Mouse (Mus musculus) C2C12 (cell line): ENCODE measurements around the gene Cd276. TPM values are rescaled to one million over a fixed set of nuclear protein-coding genes. Genes with fewer than 3 reads are reported as not detected.

Experiments used
- H3K27me3 ChIP-seq: one replicate; pipeline ENCODE4 v1.6.1; 2011; ENCODE audit not compliant: control insufficient read depth, insufficient read depth, insufficient read length
- H3K36me3 ChIP-seq: one replicate; pipeline ENCODE4 v1.6.1; 2011; ENCODE audit not compliant: control insufficient read depth, insufficient read depth
- H3K4me3 ChIP-seq: one replicate; pipeline ENCODE4 v1.5.1; 2011; ENCODE audit warnings: mild to moderate bottlenecking, control low read depth; ENCODE audit not compliant: poor library complexity, insufficient read depth, severe bottlenecking
- H3K79me2 ChIP-seq: one replicate; pipeline ENCODE4 v1.6.1; 2011; ENCODE audit not compliant: control insufficient read depth, insufficient read depth
- H3K79me3 ChIP-seq: one replicate; pipeline ENCODE4 v1.6.1; 2011; ENCODE audit warnings: low read depth, control low read depth
- H3ac ChIP-seq: one replicate; pipeline ENCODE3; 2011; ENCODE audit warnings: low read depth; ENCODE audit not compliant: control insufficient read depth, insufficient read length
- CEBPB ChIP-seq: IDR thresholded peaks from one replicate; pipeline ENCODE4 v1.6.1; 2011; ENCODE audit warnings: low read depth, mild to moderate bottlenecking, control low read depth, moderate library complexity
- CTCF ChIP-seq: IDR thresholded peaks from one replicate; pipeline ENCODE4 v1.5.1; 2011; ENCODE audit not compliant: control insufficient read depth, insufficient read depth, insufficient read length
- FOSL1 ChIP-seq: IDR thresholded peaks from one replicate; pipeline ENCODE4 v1.8.0; 2011; ENCODE audit warnings: mild to moderate bottlenecking, low read length; ENCODE audit not compliant: poor library complexity, insufficient read depth, severe bottlenecking
- MAX ChIP-seq: IDR thresholded peaks from one replicate; pipeline ENCODE4 v1.6.1; 2011; ENCODE audit warnings: mild to moderate bottlenecking, control low read depth
- MYOD1 ChIP-seq: IDR thresholded peaks from one replicate; pipeline ENCODE4 v1.6.1; 2011; ENCODE audit warnings: low read depth; ENCODE audit not compliant: control insufficient read depth, insufficient read length
- MYOG ChIP-seq: IDR thresholded peaks from one replicate; pipeline ENCODE4 v1.6.1; 2011; ENCODE audit not compliant: control insufficient read depth, insufficient read length; ENCODE audit errors: extremely low read depth
- USF1 ChIP-seq: IDR thresholded peaks from one replicate; pipeline ENCODE4 v1.6.1; 2011; ENCODE audit warnings: low read depth, mild to moderate bottlenecking, control low read depth, moderate library complexity
- polyA plus RNA-seq: library from polyadenylated mRNA; unstranded; fragments of >200 nt; fragmentation: generic; extraction: Trizol; gene quantifications from one replicate; pipeline ENCODE4 v1.2.1, GENCODE M21; 2012; ENCODE audit warnings: missing spikeins

The Cd276 gene
- polyA plus RNA-seq, 1 experiment = 28.8 TPM

GRCm38 (mm10) chr9:58546630-58547360, 8.4 kb downstream of the Cd276 start:
- no peak for TF ChIP-seq MYOD1
- peak; percentile 57 for TF ChIP-seq USF1
- H3K4me3 ChIP-seq = no peak overlapping the region
- H3K79me3 ChIP-seq = peaks cover 27% of the 10 kb centered on the region
- H3K79me2 ChIP-seq = peaks cover 69% of the 10 kb centered on the region
- no peak overlapping the region for H3ac ChIP-seq
- H3K36me3 ChIP-seq = peaks cover 4% of the 10 kb centered on the region
- no peaks in the 10 kb centered on the region for H3K27me3 ChIP-seq

DNA sequence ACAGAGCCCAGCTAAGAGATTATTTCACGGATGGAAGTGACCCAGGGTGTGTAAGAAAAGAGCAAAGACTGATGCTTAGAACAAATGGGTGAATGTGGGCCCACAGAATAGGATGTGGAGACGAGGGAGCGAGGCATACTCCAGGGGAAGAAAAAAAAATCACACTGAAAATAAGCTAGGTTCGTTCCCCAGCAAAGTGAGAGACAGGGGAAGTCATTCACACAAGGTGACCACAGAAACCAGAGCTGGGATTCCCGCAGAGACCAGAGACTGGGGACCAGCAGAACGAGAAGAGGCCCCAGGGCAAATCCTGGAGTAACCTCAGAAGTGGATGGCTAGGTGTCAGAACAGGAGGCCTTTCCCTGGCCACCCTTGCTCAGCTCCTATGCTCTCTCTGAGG, 9.8 kb downstream of the Cd276 start:
- Histone ChIP-seq H3K4me3 (no peak overlapping the region), H3K27me3 (no peaks in the 10 kb centered on the region), H3K79me2 (peaks cover 68% of the 10 kb centered on the region), H3K36me3 (peaks cover under 1% of the 10 kb centered on the region), H3K79me3 (peaks cover 18% of the 10 kb centered on the region), H3ac (no peak overlapping the region)
- TF ChIP-seq USF1 (no peak), CEBPB (no peak), MYOD1 (no peak), CTCF (no peak), MYOG (no peak), FOSL1 (no peak), MAX (no peak)

DNA sequence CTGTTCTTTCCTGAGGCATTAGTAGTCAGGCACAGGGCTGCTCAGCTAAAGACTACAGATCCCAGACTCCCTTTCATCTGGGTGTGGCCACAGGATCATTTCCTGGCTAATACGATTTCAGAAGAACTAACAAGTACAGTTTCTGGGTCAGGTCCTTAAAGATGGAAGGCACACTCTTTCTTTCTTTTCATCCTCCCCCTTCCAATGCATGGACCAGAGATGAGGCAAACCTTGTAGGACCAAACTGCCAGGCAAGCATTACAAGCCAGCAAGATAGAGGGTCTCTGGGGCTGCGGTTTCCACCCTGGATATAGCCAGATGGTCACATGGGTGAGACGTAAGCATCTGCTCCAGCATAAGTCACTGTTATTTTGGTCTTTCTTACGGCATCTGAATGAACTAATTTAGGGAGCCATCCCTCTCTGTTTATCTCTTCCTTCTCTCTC, 10.3 kb downstream of the Cd276 start:
- H3ac ChIP-seq = no peak overlapping the region
- peaks cover 68% of the 10 kb centered on the region for H3K79me2 ChIP-seq
- no peaks in the 10 kb centered on the region for H3K27me3 ChIP-seq
- no peak for TF ChIP-seq MYOG
- no peak for TF ChIP-seq FOSL1
- no peak for TF ChIP-seq MYOD1
- no peak for TF ChIP-seq CEBPB
- no peak for TF ChIP-seq USF1
- H3K4me3 ChIP-seq = no peak overlapping the region
- peaks cover 6% of the 10 kb centered on the region for H3K36me3 ChIP-seq
- H3K79me3 ChIP-seq = peaks cover 18% of the 10 kb centered on the region

DNA sequence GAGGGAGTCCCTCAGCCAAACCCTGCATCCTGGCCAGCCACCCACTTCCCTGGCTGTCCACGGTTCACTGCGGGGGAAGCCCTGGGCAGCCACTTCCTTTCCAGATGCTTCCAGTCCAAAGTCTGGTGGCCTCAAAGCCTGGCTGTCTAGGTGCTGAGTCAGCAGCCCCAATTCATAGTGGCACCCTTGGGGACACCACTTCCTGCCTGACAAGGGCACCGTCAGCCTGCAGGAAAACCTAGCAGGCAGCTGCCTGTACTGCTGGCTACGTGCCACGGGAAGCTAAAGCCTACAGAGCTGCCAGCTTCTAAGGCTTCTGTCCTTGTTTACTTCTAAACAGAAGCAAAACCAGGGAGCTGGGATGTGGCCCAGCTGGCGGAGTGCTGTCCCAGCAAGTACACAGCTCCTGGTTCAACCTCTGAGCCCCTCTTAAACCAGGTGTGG, 13.3 kb downstream of the Cd276 start:
- H3ac ChIP-seq = no peak overlapping the region
- peaks cover 18% of the 10 kb centered on the region for H3K79me3 ChIP-seq
- H3K4me3 ChIP-seq = no peak overlapping the region
- peaks cover 51% of the 10 kb centered on the region for H3K79me2 ChIP-seq
- TF ChIP-seq USF1 (no peak), MYOD1 (peak; percentile 49), FOSL1 (no peak), CEBPB (no peak), MAX (peak; percentile 28)
- no peaks in the 10 kb centered on the region for H3K27me3 ChIP-seq
- H3K36me3 ChIP-seq = peaks cover 20% of the 10 kb centered on the region

- Histone ChIP-seq H3ac (no peak overlapping the region), H3K79me3 (peaks cover 4% of the 10 kb centered on the region), H3K36me3 (peaks cover 20% of the 10 kb centered on the region), H3K79me2 (peaks cover 32% of the 10 kb centered on the region), H3K27me3 (no peaks in the 10 kb centered on the region), H3K4me3 (no peak overlapping the region)
- TF ChIP-seq CTCF (peak; percentile 54), MAX (no peak)
These were observed 15.4 kb downstream of the Cd276 start for GRCm38 (mm10) chr9:58539886-58540285.

DNA sequence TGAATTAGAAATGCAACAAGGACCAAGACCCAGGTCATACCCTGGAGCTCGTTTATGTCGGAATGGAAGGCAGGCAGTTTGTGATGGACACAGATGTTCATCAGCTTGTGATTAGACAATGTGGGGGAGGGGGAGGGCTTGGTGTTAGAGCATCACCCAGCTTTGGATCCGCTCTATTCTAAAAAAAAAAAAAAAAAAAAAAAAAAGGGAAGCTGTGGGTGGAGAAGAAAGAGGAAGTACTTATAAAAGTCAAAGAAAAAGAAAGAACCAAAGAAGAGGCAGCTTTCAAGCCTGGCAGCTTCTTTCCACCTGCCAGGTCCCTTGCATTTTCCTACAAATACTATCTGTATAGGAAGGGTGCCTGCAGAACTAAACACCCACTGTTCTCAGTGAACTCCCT, 17.5 kb downstream of the Cd276 start:
- Histone ChIP-seq H3K36me3 (peaks cover 24% of the 10 kb centered on the region), H3ac (no peak overlapping the region), H3K27me3 (no peaks in the 10 kb centered on the region), H3K79me3 (peaks cover 1% of the 10 kb centered on the region), H3K4me3 (no peak overlapping the region), H3K79me2 (peaks cover 18% of the 10 kb centered on the region)
- TF ChIP-seq CTCF (no peak), CEBPB (no peak), FOSL1 (no peak)
